In the genomic region with DNA sequence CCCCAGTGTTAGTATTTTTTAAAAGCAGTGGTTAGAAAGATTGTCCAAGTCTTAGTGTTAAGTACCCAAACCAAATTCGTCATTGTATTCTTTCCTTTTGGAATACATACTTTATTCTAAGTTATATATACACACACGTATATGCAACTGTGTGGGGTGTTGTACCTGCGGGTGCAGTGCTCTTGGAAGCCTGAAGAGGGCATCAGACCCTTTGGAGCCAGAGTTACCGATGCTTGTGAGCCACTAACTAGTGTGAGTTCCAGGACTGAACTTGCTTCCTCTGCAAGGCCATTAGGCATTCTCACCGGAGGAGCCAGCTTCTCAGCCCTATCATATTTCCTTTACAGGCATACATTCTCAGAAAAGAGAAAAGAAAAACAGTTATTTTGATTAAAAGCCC, we compare ENCODE assay signal across 8 mouse cellular contexts. TPM values are rescaled to one million over a fixed set of nuclear protein-coding genes. Genes with fewer than 3 reads are reported as not detected.
DNase-seq lines count a peak whose midpoint lies in the region.

No protein-coding gene starts in this region.

- intact Hi-C loops in heart, postnatal 14 days (cut with DNase I), result loop anchor here (1.0 to 5.0 kb wide), 2 partner anchors 60 to 100 kb away; a partner anchor contains a TSS

- DNase-seq in heart, adult 18-20 months, result peak; percentile 51 to 71
- no peak for DNase-seq in heart, adult 9 months (ENCODE audit: low spot score in 2 of 2)
- peak; percentile 22 for DNase-seq in urinary bladder, postnatal 14 days (ENCODE audit: low spot score)
- no peak for DNase-seq in urinary bladder, adult 18-20 months (ENCODE audit: low spot score in 2 of 2)
- peak; percentile 33 to 55 for DNase-seq in cerebellum, postnatal 25 days
- DNase-seq in heart, postnatal 14 days, result peak; percentile 53 to 66
- peak; percentile 62 for DNase-seq in lung, postnatal 36 days
- peak; percentile 20 to 53 for DNase-seq in thymus, postnatal 10 days (ENCODE audit: low spot score in 2 of 2)

RNA-seq across cellular contexts. Expression of a gene that starts 20.1 kb away (rescaled TPM):
- total RNA-seq in heart, adult 18-20 months (2021), result 10 to 100 TPM; 15.5 to 18.5 TPM
- 10 to 100 TPM; 18.1 to 19.9 TPM for total RNA-seq in heart, postnatal 14 days (2021)

RNA-seq across cellular contexts. Expression of a gene that starts 20.3 kb away (rescaled TPM):
- 10 to 100 TPM; 52.2 to 53.5 TPM for total RNA-seq in heart, adult 18-20 months (2021)
- 10 to 100 TPM; 51.3 to 55.2 TPM for total RNA-seq in heart, postnatal 14 days (2021)

Comparison
In these comparisons a context has a peak if more than half of its experiments do, and no peak if none do; other contexts are left out.
1. DNase-seq: peak in heart, adult 18-20 months (2 of 2), urinary bladder, postnatal 14 days (single experiment), cerebellum, postnatal 25 days (2 of 2), heart, postnatal 14 days (2 of 2), lung, postnatal 36 days (single experiment) and thymus, postnatal 10 days (2 of 2); none in heart, adult 9 months (0 of 2) and urinary bladder, adult 18-20 months (0 of 2).